Comparison of ENCODE assay signal across 8 mouse cellular contexts in the genomic region with DNA sequence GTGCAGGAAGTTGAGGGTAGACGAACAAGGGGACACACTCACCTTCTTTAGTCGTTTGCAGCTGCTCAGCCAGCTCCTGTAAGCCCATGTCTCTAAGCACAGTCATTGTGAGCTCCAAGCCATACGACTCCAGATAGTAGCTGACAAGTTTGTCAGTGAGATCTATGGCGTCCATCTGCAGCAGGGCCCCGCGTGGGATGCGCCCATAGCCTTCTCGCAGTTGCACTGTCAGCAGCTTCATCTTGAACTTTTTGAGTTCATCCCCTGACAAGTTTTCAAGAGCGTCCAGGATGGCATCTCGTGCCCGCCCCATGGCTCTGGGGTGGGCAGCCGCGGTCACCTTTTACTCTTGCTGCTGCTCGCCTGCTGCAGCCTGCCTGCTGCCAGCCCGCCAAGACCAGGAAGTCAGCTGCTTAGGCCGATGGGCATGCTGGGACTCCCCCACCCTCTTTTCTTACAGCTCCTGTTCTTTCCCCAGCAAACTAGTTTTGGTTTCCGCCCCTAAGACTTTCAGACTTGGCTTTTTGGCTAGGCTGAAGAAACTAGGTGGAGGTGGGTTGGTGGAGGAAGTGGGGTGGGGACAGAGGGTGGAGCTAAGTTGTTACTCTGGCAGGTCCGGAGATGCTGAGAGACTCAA. TPM values are rescaled to one million over a fixed set of nuclear protein-coding genes. Genes with fewer than 3 reads are reported as not detected.
DNase-seq lines count a peak whose midpoint lies in the region; ATAC-seq and TF ChIP-seq lines count a peak whose summit lies in the region.

Gene Pycard, minus strand, starts transcription at position 527 of the 637 bp plus-strand sequence.

- H3K36me3 ChIP-seq in forebrain, embryonic 15.5 days: peaks cover 19% of the 10 kb centered on the region
- H3K36me3 ChIP-seq in liver, embryonic 14.5 days (replicated peaks; ENCODE audit: control insufficient read depth, insufficient read depth, low read depth): peaks cover 5% of the 10 kb centered on the region
- peaks cover 31% of the 10 kb centered on the region for H3K36me3 ChIP-seq in neural tube, embryonic 13.5 days

- peak; percentile 47 for DNase-seq in gastrocnemius, postnatal 14 days
- DNase-seq in gastrocnemius, adult 8-10 months (ENCODE audit: low spot score in 2 of 2): no peak
- DNase-seq in adrenal gland, adult 2 months: peak; percentile 52
- peak; percentile 94 for DNase-seq in induced T-regulatory cell, adult 2 months (ENCODE audit: low read depth)
- DNase-seq in liver, embryonic 14.5 days (ENCODE audit: low read depth in 3 of 3, low spot score in 3 of 3): peak in 1 of 3 experiments; percentile 33
- peak; percentile 78 for DNase-seq in thymus, postnatal 4 days

- no peak for TF ChIP-seq EP300 in liver, embryonic 14.5 days (IDR thresholded peaks at IDR 0.05; ENCODE audit: low read depth)

- 26% methylated on average over 18 of the region's 18 CpGs for WGBS in forebrain, embryonic 15.5 days
- 3% methylated on average over 18 of the region's 18 CpGs for WGBS in liver, embryonic 14.5 days (ENCODE audit: insufficient replicate concordance)
- 20% methylated on average over 18 of the region's 18 CpGs for WGBS in neural tube, embryonic 13.5 days

- intact Hi-C loops in gastrocnemius, postnatal 14 days (cut with DNase I; ENCODE audit: low total_unique reads): no loop called here

- H3K27me3 ChIP-seq in forebrain, embryonic 15.5 days: no peaks in the 10 kb centered on the region
- H3K27me3 ChIP-seq in liver, embryonic 14.5 days (ENCODE audit: control insufficient read depth, insufficient read depth, low read length): no peaks in the 10 kb centered on the region
- no peaks in the 10 kb centered on the region for H3K27me3 ChIP-seq in neural tube, embryonic 13.5 days

- peak within 1 kb of the TSS; percentile 24 for H3K4me2 ChIP-seq in forebrain, embryonic 15.5 days (replicated peaks)
- H3K4me2 ChIP-seq in liver, embryonic 14.5 days (ENCODE audit: low read depth): peak within 1 kb of the TSS; percentile 69
- H3K4me2 ChIP-seq in neural tube, embryonic 13.5 days: peak within 1 kb of the TSS; percentile 48

- H3K9ac ChIP-seq in forebrain, embryonic 15.5 days (replicated peaks): no peak within 1 kb of the TSS
- peak within 1 kb of the TSS; percentile 52 for H3K9ac ChIP-seq in liver, embryonic 14.5 days (replicated peaks)
- H3K9ac ChIP-seq in neural tube, embryonic 13.5 days: peak within 1 kb of the TSS; percentile 43; the same call in 1 of the 2 replicates

- no peak for ATAC-seq in forebrain, embryonic 15.5 days (replicated peaks)
- ATAC-seq in liver, embryonic 14.5 days (ENCODE audit: insufficient read depth): peak; percentile 70; the same call in 1 of the 2 replicates
- 0 out of 2 replicates have a peak, but pooled peaks have one; percentile 4 for ATAC-seq in neural tube, embryonic 13.5 days (ENCODE audit: low read depth)

- no peaks in the 10 kb centered on the region for H3K9me3 ChIP-seq in forebrain, embryonic 15.5 days
- no peaks in the 10 kb centered on the region for H3K9me3 ChIP-seq in liver, embryonic 14.5 days (ENCODE audit: control insufficient read depth, low read length)
- H3K9me3 ChIP-seq in neural tube, embryonic 13.5 days: no peaks in the 10 kb centered on the region

- no peak for TF ChIP-seq CTCF in liver, embryonic 14.5 days (IDR thresholded peaks at IDR 0.05; ENCODE audit: low read depth)

- H3K27ac ChIP-seq in forebrain, embryonic 15.5 days (replicated peaks): no peak within 1 kb of the TSS
- no peak within 1 kb of the TSS for H3K27ac ChIP-seq in liver, embryonic 14.5 days
- no peak within 1 kb of the TSS for H3K27ac ChIP-seq in neural tube, embryonic 13.5 days (replicated peaks)

- 0 out of 2 replicates have a peak, but pooled peaks cover 3% of the 10 kb centered on the region for H3K4me1 ChIP-seq in forebrain, embryonic 15.5 days
- peaks cover 15 to 20% of the 10 kb centered on the region in 2 experiments for H3K4me1 ChIP-seq in liver, embryonic 14.5 days (replicated peaks; ENCODE audit: control insufficient read depth in 2 of 2, insufficient read depth in 2 of 2, low read length in 1 of 2)
- H3K4me1 ChIP-seq in neural tube, embryonic 13.5 days (replicated peaks): no peaks in the 10 kb centered on the region

- H3K4me3 ChIP-seq in forebrain, embryonic 15.5 days: 0 out of 2 replicates have a peak within 1 kb of the TSS, but pooled peaks have one; percentile 8
- H3K4me3 ChIP-seq in liver, embryonic 14.5 days (ENCODE audit: insufficient read depth in 1 of 2, low read depth in 2 of 2, low read length in 2 of 2): peak within 1 kb of the TSS; percentile 52 to 65
- peak within 1 kb of the TSS; percentile 20 for H3K4me3 ChIP-seq in neural tube, embryonic 13.5 days

RNA-seq across cellular contexts. Expression of gene Pycard, which starts in this region (rescaled TPM):
- 1 to 10 TPM; 1.8 to 1.9 TPM for total RNA-seq in gastrocnemius, postnatal 14 days (2021)
- total RNA-seq in gastrocnemius, adult 8-10 months (2022): under 1 TPM in 3 of 4 experiments, not detected in 1; 0.21 to 0.75 (median 0.43) TPM
- 1 to 10 TPM; 2.3 to 3.7 TPM for total RNA-seq in adrenal gland, adult 2 months (2021)
- polyA plus RNA-seq in adrenal gland, adult 2 months (2012; rRNA removed): 4.4 and 8.1 TPM in 2 replicates
- polyA plus RNA-seq in forebrain, embryonic 15.5 days (2015; fragmentation: Nextera tagmentation; extraction: Ambion mirVana): 4.1 and 6.7 TPM in 2 replicates
- 13.8 and 20.2 TPM in 2 replicates for polyA plus RNA-seq in liver, embryonic 14.5 days (2012; rRNA removed)
- polyA plus RNA-seq in liver, embryonic 14.5 days (2014; fragmentation: Nextera tagmentation; extraction: Ambion mirVana): 37.1 and 39.3 TPM in 2 replicates
- polyA plus RNA-seq in neural tube, embryonic 13.5 days (2015; fragmentation: Nextera tagmentation; extraction: Ambion mirVana): 7.0 and 7.4 TPM in 2 replicates

Comparison
In these comparisons a context has a peak if more than half of its experiments do, and no peak if none do; other contexts are left out.
1. DNase-seq: peak in gastrocnemius, postnatal 14 days (single experiment), adrenal gland, adult 2 months (single experiment), induced T-regulatory cell, adult 2 months (single experiment) and thymus, postnatal 4 days (single experiment); none in gastrocnemius, adult 8-10 months (0 of 2).
2. H3K4me3 ChIP-seq: peak in every context shown above with its lines; median percentile 58 in liver, embryonic 14.5 days; 20 in neural tube, embryonic 13.5 days; 8 in forebrain, embryonic 15.5 days.
3. Peak in every context shown above with its lines, with median percentiles within 50 percentile points of each other: H3K4me2 ChIP-seq.